Mouse (Mus musculus) stomach, postnatal 0 days (tissue): ENCODE measurements around the gene Il1rapl2. TPM values are rescaled to one million over a fixed set of nuclear protein-coding genes. Genes with fewer than 3 reads are reported as not detected.

Experiments used
- ATAC-seq: fragments of 200-750 bp; cut with Nextera tagmentation; 2 replicates; pipeline ENCODE4 v1.8.0; 2017; ENCODE audit not compliant: low FRiP score, low TSS enrichment
- DNase-seq: peaks from one replicate; pipeline ENCODE4 v3.0.0-alpha.2; 2016; ENCODE audit warnings: low spot score
- H3K27ac ChIP-seq: fragments of 300-500 bp; sonication (generic); replicated peaks from 2 replicates; pipeline ENCODE4 v1.5.1; 2014; ENCODE audit warnings: mild to moderate bottlenecking, control low read depth
- H3K27me3 ChIP-seq: fragments of 300-500 bp; sonication (generic); 2 replicates; pipeline ENCODE4 v1.6.1; 2014; ENCODE audit warnings: low read length; ENCODE audit not compliant: control insufficient read depth, insufficient read depth
- H3K36me3 ChIP-seq: fragments of 300-500 bp; sonication (generic); 2 replicates; pipeline ENCODE4 v1.6.1; 2014; ENCODE audit warnings: low read length, mixed read lengths; ENCODE audit not compliant: control insufficient read depth, insufficient read depth
- H3K4me1 ChIP-seq: fragments of 300-500 bp; sonication (generic); replicated peaks from 2 replicates; pipeline ENCODE4 v1.6.1; 2014; ENCODE audit warnings: antibody characterized with exemption; ENCODE audit not compliant: control insufficient read depth, insufficient read depth
- H3K4me2 ChIP-seq: fragments of 300-500 bp; sonication (generic); replicated peaks from 2 replicates; pipeline ENCODE4 v1.6.1; 2014; ENCODE audit warnings: low read depth, mild to moderate bottlenecking, control low read depth, moderate library complexity
- H3K4me3 ChIP-seq: fragments of 300-500 bp; sonication (generic); 2 replicates; pipeline ENCODE4 v1.5.1; 2014; ENCODE audit warnings: low read depth, low read length, control low read depth
- H3K9ac ChIP-seq: fragments of 300-500 bp; sonication (generic); 2 replicates; pipeline ENCODE4 v1.6.1; 2014; ENCODE audit warnings: mild to moderate bottlenecking, low read length, control low read depth, mixed read lengths
- H3K9me3 ChIP-seq: fragments of 300-500 bp; sonication (generic); 2 replicates; pipeline ENCODE4 v1.6.1; 2016; ENCODE audit warnings: low read length; ENCODE audit not compliant: control insufficient read depth
- CTCF ChIP-seq: IDR thresholded peaks from 2 replicates; pipeline ENCODE4 v1.5.1; 2016; ENCODE audit warnings: antibody characterized with exemption, low read depth, mild to moderate bottlenecking, moderate library complexity
- EP300 ChIP-seq: optimal IDR thresholded peaks from 2 replicates; pipeline ENCODE3; 2016; ENCODE audit warnings: antibody characterized with exemption
- WGBS: fragments of 180-500 bp; shearing (Covaris S2); extraction: QIAGEN DNeasy Blood & Tissue Kit; methylation state at CpG from one replicate; pipeline ENCODE4 v1.1.7; 2014; 5-methylcytosine and 5-hydroxymethylcytosine counted together
- polyA plus RNA-seq: library from polyadenylated mRNA; unstranded; fragments of >200 nt; fragmentation: Nextera tagmentation; extraction: Ambion mirVana; gene quantifications from 2 replicates; pipeline ENCODE4 v1.2.1, GENCODE M21; 2015

Il1rapl2 gene
- polyA plus RNA-seq, 1 experiment from 2014 or later, result 0.04 TPM

DNA sequence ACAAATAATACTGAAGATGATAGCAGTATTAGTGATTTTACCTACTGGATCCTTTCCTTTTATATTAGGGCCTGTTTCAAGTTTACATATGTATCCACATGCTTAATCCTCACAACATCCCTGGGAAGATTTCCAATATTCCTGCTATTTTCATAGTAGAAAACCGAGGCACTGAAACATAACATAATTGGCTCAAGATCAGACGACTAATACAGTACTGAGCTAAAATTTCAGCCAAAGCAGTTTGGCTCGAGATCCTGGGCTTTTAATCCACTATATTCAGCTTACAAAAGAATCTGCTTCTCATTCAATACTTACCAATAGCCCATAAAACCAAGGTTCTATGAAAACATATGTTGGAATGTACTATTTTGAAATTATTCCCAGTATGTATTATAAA lies 239.1 kb downstream of the Il1rapl2 start:
- H3K27me3 ChIP-seq, result no peaks in the 10 kb centered on the region
- no peak for ATAC-seq
- no peaks in the 10 kb centered on the region for H3K36me3 ChIP-seq
- WGBS, result 53% methylated on average over 3 of the region's 3 CpGs
- H3K9ac ChIP-seq, result no peak overlapping the region
- no peaks in the 10 kb centered on the region for H3K9me3 ChIP-seq
- no peak overlapping the region for H3K27ac ChIP-seq
- TF ChIP-seq EP300 (no peak), CTCF (no peak)
- H3K4me1 ChIP-seq, result no peaks in the 10 kb centered on the region
- no peak overlapping the region for H3K4me2 ChIP-seq
- no peak overlapping the region for H3K4me3 ChIP-seq
- DNase-seq, result no peak

DNA sequence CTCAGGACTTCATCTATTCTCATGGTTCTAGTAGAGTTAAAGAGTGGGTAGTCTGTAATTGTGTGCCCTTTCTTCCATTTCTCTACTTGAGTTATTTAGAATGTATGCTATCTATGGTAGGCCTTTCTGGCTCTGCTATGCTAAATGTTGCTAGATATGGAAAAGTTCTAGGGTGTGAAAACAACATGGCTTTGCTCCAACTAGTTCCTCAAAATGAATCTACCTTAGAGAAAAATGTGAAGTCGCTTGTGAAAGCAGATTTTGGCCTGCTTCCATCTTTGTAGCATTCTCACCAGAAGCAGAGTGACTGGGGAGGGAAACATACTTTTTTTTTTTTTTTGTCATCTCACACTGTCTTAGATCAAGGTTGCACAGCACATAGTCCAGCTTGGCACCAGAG lies 241.7 kb downstream of the Il1rapl2 start:
- no peak for DNase-seq
- Histone ChIP-seq H3K36me3 (no peaks in the 10 kb centered on the region), H3K4me2 (no peak overlapping the region), H3K27me3 (no peaks in the 10 kb centered on the region), H3K9ac (no peak overlapping the region), H3K4me1 (no peaks in the 10 kb centered on the region), H3K27ac (no peak overlapping the region), H3K9me3 (no peaks in the 10 kb centered on the region), H3K4me3 (no peak overlapping the region)
- no peak for TF ChIP-seq CTCF
- TF ChIP-seq EP300, result no peak
- no peak for ATAC-seq
- 56% methylated on average over 1 of the region's 1 CpGs for WGBS

DNA sequence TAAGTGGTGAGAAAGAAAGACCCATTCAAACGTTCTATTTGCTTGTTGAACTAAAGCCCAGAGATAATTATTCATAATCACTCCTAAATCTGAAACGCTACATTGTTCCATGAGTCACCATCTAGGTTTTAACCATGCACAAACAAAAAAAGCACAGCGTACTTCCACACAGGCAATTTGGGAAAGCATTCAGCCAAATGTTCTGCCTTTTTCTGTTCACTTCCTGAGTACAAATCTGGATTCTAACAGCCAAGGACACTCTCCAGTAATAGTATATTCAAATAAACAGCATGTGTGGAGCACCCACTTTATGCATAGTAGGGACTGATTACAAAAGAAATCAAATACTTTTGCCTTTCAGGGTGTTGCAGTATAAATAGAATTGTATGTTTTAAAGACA lies 278.5 kb downstream of the Il1rapl2 start:
- Histone ChIP-seq H3K27ac (no peak overlapping the region), H3K27me3 (no peaks in the 10 kb centered on the region), H3K36me3 (no peaks in the 10 kb centered on the region), H3K9ac (no peak overlapping the region), H3K4me2 (no peak overlapping the region), H3K9me3 (no peaks in the 10 kb centered on the region), H3K4me3 (no peak overlapping the region), H3K4me1 (no peaks in the 10 kb centered on the region)
- 25% methylated on average over 3 of the region's 3 CpGs for WGBS
- ATAC-seq, result no peak
- DNase-seq, result no peak
- TF ChIP-seq CTCF, result no peak
- no peak for TF ChIP-seq EP300

DNA sequence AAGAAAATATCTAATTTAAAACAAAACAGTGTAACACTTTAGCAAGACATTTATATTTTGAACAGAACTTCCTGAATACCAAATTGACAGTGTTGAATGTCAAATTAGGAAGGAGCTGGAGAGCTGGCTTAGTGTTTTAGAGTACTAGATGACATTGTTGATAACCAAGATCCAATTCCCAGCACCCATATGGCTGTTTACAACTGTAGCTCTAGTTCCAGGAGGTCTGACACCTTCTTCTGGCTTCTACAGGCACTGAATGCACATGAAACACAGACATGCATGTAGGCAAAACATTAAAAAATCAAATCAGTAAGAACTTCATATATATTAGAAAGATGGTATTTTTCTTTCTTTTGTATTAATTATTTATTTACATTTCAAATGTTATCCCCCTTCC lies 353.1 kb downstream of the Il1rapl2 start:
- H3K36me3 ChIP-seq, result no peaks in the 10 kb centered on the region
- H3K4me3 ChIP-seq, result no peak overlapping the region
- ATAC-seq, result no peak
- H3K9ac ChIP-seq, result no peak overlapping the region
- H3K27ac ChIP-seq, result no peak overlapping the region
- DNase-seq, result no peak
- no peaks in the 10 kb centered on the region for H3K4me1 ChIP-seq
- no peak overlapping the region for H3K4me2 ChIP-seq
- no peaks in the 10 kb centered on the region for H3K9me3 ChIP-seq
- no peaks in the 10 kb centered on the region for H3K27me3 ChIP-seq
- TF ChIP-seq CTCF, result no peak
- TF ChIP-seq EP300, result no peak

DNA sequence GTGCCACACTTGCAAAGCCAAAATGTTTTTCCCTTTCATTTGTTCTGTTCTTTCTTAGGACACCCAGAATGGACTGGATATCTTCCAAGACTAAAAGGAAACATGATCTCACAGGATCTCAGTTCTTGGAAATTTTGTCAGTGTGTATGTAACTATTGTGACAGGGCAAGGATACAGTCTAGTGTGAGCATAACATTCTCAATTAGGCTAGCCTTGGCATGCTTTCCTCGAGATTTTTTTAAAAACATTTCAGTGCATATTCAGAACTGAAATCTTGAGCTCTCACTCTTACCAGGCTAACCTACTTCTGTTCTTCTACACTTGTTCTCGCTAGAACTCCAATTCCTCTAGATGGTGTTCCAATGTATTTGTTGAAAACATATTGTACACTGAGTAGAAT lies 356.4 kb downstream of the Il1rapl2 start:
- TF ChIP-seq EP300, result no peak
- TF ChIP-seq CTCF, result no peak
- ATAC-seq (no peak), DNase-seq (no peak)
- H3K4me2 ChIP-seq, result no peak overlapping the region
- H3K27ac ChIP-seq, result no peak overlapping the region
- no peak overlapping the region for H3K4me3 ChIP-seq
- H3K27me3 ChIP-seq, result no peaks in the 10 kb centered on the region
- H3K9ac ChIP-seq, result no peak overlapping the region
- no peaks in the 10 kb centered on the region for H3K9me3 ChIP-seq
- 46% methylated on average over 2 of the region's 2 CpGs for WGBS
- no peaks in the 10 kb centered on the region for H3K4me1 ChIP-seq
- no peaks in the 10 kb centered on the region for H3K36me3 ChIP-seq

DNA sequence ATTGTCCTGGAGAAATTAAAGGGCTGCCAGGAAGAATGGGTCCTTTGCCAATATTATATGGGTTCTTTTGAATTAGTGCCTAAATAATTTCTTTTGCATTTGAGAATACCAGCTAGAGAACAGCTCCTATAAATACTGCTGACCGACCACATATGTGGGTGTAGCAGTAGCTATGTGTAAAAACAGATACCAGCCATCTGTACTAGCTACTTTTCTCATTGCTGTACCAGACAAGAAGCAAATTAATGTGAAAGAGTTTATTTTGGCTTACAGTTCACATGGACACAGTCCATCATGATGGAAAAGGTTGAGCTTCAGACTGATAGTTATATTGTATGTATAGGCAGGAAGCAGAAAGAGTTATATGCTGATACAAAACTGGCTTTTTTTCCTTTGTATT lies 377.3 kb downstream of the Il1rapl2 start:
- Histone ChIP-seq H3K4me2 (no peak overlapping the region), H3K27me3 (no peaks in the 10 kb centered on the region), H3K9me3 (no peaks in the 10 kb centered on the region), H3K9ac (no peak overlapping the region), H3K4me1 (no peaks in the 10 kb centered on the region), H3K4me3 (no peak overlapping the region), H3K27ac (no peak overlapping the region), H3K36me3 (no peaks in the 10 kb centered on the region)
- no peak for DNase-seq
- TF ChIP-seq EP300 (no peak), CTCF (no peak)
- WGBS, result 66% methylated on average over 1 of the region's 1 CpGs
- no peak for ATAC-seq
